In the genomic region with DNA sequence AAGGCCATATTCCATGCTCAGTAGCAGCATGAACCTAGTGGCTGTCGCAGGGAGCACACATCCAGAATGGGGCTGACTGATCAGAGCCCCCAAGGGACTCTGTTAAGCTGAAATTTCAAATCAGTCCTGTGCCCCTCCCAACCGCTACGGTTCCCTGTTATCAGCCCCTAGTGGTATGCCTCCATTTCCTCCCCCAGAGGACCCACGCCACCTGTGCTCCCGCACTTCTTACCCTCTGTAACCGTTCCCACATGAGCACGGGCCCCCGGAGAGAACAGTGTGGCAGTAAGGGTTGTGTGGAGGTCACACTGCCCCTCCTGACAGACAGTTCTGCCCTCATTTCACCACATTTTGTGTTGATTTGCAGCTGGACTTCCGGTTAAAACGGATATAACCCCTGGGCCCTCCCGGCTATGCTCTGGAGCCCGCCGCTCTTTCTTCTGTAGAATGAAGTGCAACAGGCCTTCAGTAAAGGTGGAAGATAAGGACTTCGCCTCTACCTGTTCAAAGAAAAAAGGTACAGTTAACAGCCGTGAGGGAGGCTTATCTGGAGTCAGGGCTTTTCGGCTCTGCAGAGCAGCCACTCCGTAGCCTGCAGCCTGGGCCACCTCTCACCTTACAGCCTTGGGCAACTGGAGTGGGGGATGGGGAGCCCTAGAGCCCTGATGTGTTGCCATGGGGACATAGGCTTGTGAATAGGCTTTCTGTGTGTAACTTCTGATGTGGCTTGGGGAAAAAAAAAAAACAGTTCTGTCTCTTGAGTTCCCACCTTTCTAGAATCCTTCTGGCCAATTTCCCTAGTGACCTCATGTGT, we compare ENCODE assay signal across 8 mouse cellular contexts.
DNase-seq lines count a peak whose midpoint lies in the region; ATAC-seq and TF ChIP-seq lines count a peak whose summit lies in the region.

No protein-coding gene starts in this region.

- H3K9me3 ChIP-seq in forebrain, embryonic 11.5 days (ENCODE audit: control insufficient read depth, low read length) = no peaks in the 10 kb centered on the region
- no peaks in the 10 kb centered on the region for H3K9me3 ChIP-seq in forebrain, embryonic 16.5 days (ENCODE audit: control insufficient read depth, low read length)
- H3K9me3 ChIP-seq in G1E (replicated peaks) = no peaks in the 10 kb centered on the region
- no peaks in the 10 kb centered on the region for H3K9me3 ChIP-seq in midbrain, embryonic 12.5 days

- DNase-seq in forebrain, embryonic 11.5 days (ENCODE audit: low spot score) = peak; percentile 76
- DNase-seq in G1E (ENCODE audit: low spot score) = peak; percentile 57
- peak; percentile 18 for DNase-seq in yolk sac, embryonic 10.5 days (ENCODE audit: low spot score)
- DNase-seq in right cerebral cortex, postnatal 25 days = no peak
- DNase-seq in cerebellum, postnatal 25 days = no peak

- H3K27me3 ChIP-seq in forebrain, embryonic 11.5 days (ENCODE audit: control insufficient read depth, insufficient read depth, low read length) = no peaks in the 10 kb centered on the region
- no peaks in the 10 kb centered on the region for H3K27me3 ChIP-seq in forebrain, embryonic 16.5 days (replicated peaks; ENCODE audit: control insufficient read depth, insufficient read depth, low read length)
- no peaks in the 10 kb centered on the region for H3K27me3 ChIP-seq in G1E (ENCODE audit: insufficient read depth, low read length)
- H3K27me3 ChIP-seq in midbrain, embryonic 12.5 days = no peaks in the 10 kb centered on the region

- peaks cover 10% of the 10 kb centered on the region for H3K4me1 ChIP-seq in forebrain, embryonic 11.5 days (replicated peaks; ENCODE audit: control insufficient read depth, insufficient read depth, low read length)
- H3K4me1 ChIP-seq in forebrain, embryonic 16.5 days (replicated peaks; ENCODE audit: control insufficient read depth, insufficient read depth, low read length) = peaks cover 6% of the 10 kb centered on the region; the same call in 1 of the 2 replicates
- H3K4me1 ChIP-seq in G1E (ENCODE audit: insufficient read depth, low read depth, low read length) = peaks cover 83% of the 10 kb centered on the region
- peaks cover 11% of the 10 kb centered on the region for H3K4me1 ChIP-seq in midbrain, embryonic 12.5 days

- H3K4me2 ChIP-seq in forebrain, embryonic 11.5 days (ENCODE audit: low read depth, low read length, severe bottlenecking) = peak overlapping the region; percentile 18; the same call in 1 of the 2 replicates
- H3K4me2 ChIP-seq in forebrain, embryonic 16.5 days (ENCODE audit: low read length) = no peak overlapping the region
- peak overlapping the region; percentile 13; the same call in 1 of the 2 replicates for H3K4me2 ChIP-seq in midbrain, embryonic 12.5 days (replicated peaks)

- 39% methylated on average over 17 of the region's 17 CpGs for WGBS in forebrain, embryonic 11.5 days
- WGBS in forebrain, embryonic 16.5 days = 45% methylated on average over 17 of the region's 17 CpGs
- WGBS in midbrain, embryonic 12.5 days = 40% methylated on average over 17 of the region's 17 CpGs

- 0 out of 2 replicates have a peak, but pooled peaks have one; percentile 49 for ATAC-seq in forebrain, embryonic 11.5 days (replicated peaks; ENCODE audit: low FRiP score)
- no peak for ATAC-seq in forebrain, embryonic 16.5 days
- peak; percentile 50 for ATAC-seq in G1E (ENCODE audit: extremely low read depth, insufficient number of reproducible peaks, low FRiP score, poor library complexity, severe bottlenecking)
- ATAC-seq in granulocyte monocyte progenitor cell, adult 5-6 weeks (replicated peaks; ENCODE audit: poor library complexity, severe bottlenecking) = peak; percentile 82
- 0 out of 2 replicates have a peak, but pooled peaks have one; percentile 47 for ATAC-seq in midbrain, embryonic 12.5 days (ENCODE audit: low FRiP score, low read depth)

- no peak overlapping the region for H3K4me3 ChIP-seq in forebrain, embryonic 11.5 days (ENCODE audit: low read depth, low read length)
- no peak overlapping the region for H3K4me3 ChIP-seq in forebrain, embryonic 16.5 days (replicated peaks; ENCODE audit: low read length)
- H3K4me3 ChIP-seq in G1E (ENCODE audit: low read depth, low read length) = peak overlapping the region; percentile 69
- H3K4me3 ChIP-seq in midbrain, embryonic 12.5 days = no peak overlapping the region

- H3K36me3 ChIP-seq in forebrain, embryonic 11.5 days (ENCODE audit: control insufficient read depth, insufficient read depth, low read length) = no peaks in the 10 kb centered on the region
- no peaks in the 10 kb centered on the region for H3K36me3 ChIP-seq in forebrain, embryonic 16.5 days (ENCODE audit: control insufficient read depth, insufficient read depth)
- peaks cover 50% of the 10 kb centered on the region for H3K36me3 ChIP-seq in G1E (replicated peaks)
- H3K36me3 ChIP-seq in midbrain, embryonic 12.5 days = no peaks in the 10 kb centered on the region

- H3K9ac ChIP-seq in forebrain, embryonic 11.5 days (ENCODE audit: low read length) = no peak overlapping the region; the same call in 1 of the 2 replicates
- no peak overlapping the region for H3K9ac ChIP-seq in forebrain, embryonic 16.5 days (replicated peaks; ENCODE audit: low read depth, low read length)
- H3K9ac ChIP-seq in midbrain, embryonic 12.5 days (replicated peaks) = 0 out of 2 replicates have a peak overlapping the region, but pooled peaks have one; percentile 24

- TF ChIP-seq CTCF in G1E (IDR thresholded peaks at IDR 0.05; ENCODE audit: low read depth, low read length) = no peak

- no peak overlapping the region for H3K27ac ChIP-seq in forebrain, embryonic 11.5 days (ENCODE audit: low read depth, low read length)
- H3K27ac ChIP-seq in forebrain, embryonic 16.5 days (ENCODE audit: low read length) = no peak overlapping the region
- H3K27ac ChIP-seq in midbrain, embryonic 12.5 days (replicated peaks) = no peak overlapping the region

Comparison
In these comparisons a context has a peak if more than half of its experiments do, and no peak if none do; other contexts are left out.
1. DNase-seq: peak in forebrain, embryonic 11.5 days (single experiment), G1E (single experiment) and yolk sac, embryonic 10.5 days (single experiment); none in right cerebral cortex, postnatal 25 days (single experiment) and cerebellum, postnatal 25 days (0 of 2).